In genomic region chrX:142708257-142708656, GRCm38 (mm10) we compare ENCODE assay signal across 25 mouse cellular contexts. TPM values are rescaled to one million over a fixed set of nuclear protein-coding genes. Genes with fewer than 3 reads are reported as not detected.
A peak's percentile ranks its signal among the peaks of the same experiment; 100 is the strongest.
DNase-seq lines count a peak whose midpoint lies in the region; ATAC-seq and TF ChIP-seq lines count a peak whose summit lies in the region.
"Had no signal": no experiment of that assay in that cellular context is flagged by ENCODE, and none has a peak within 500 bp of the region (broad histone marks: within the 10 kb centered on the region; RNA-seq: fewer than 3 reads in every experiment).

No protein-coding gene starts in this region.

- H3K4me3 ChIP-seq in intestine, embryonic 15.5 days (replicated peaks), result no peak overlapping the region
- no peak overlapping the region for H3K4me3 ChIP-seq in small intestine, adult 2 months (ENCODE audit: low read depth, low read length)
- no peak overlapping the region for H3K4me3 ChIP-seq in stomach, postnatal 0 days (ENCODE audit: low read depth, low read length)
- no peak overlapping the region for H3K4me3 ChIP-seq in liver, embryonic 12.5 days
- H3K4me3 ChIP-seq: embryonic facial prominence, embryonic 13.5 days; forebrain, embryonic 10.5 days; forebrain, embryonic 13.5 days; heart, embryonic 13.5 days had no signal

- H3K4me1 ChIP-seq in intestine, embryonic 15.5 days (replicated peaks), result 0 out of 2 replicates have a peak, but pooled peaks cover 2% of the 10 kb centered on the region
- H3K4me1 ChIP-seq in small intestine, adult 2 months (ENCODE audit: control insufficient read depth, insufficient read depth, insufficient read length, low read length), result no peaks in the 10 kb centered on the region
- H3K4me1 ChIP-seq in stomach, postnatal 0 days (replicated peaks; ENCODE audit: control insufficient read depth, insufficient read depth), result no peaks in the 10 kb centered on the region
- no peaks in the 10 kb centered on the region for H3K4me1 ChIP-seq in liver, embryonic 12.5 days
- H3K4me1 ChIP-seq: embryonic facial prominence, embryonic 13.5 days; forebrain, embryonic 10.5 days; forebrain, embryonic 13.5 days had no signal

- ATAC-seq in intestine, embryonic 15.5 days, result peak; percentile 77
- peak; percentile 86 for ATAC-seq in stomach, postnatal 0 days (ENCODE audit: low FRiP score, low TSS enrichment)
- no peak for ATAC-seq in liver, embryonic 12.5 days
- ATAC-seq: activated CD4-positive, CD25-positive, alpha-beta regulatory T cell, adult 4 months; CD4-positive, CD25-positive, alpha-beta regulatory T cell, adult 4 months; forebrain, embryonic 13.5 days; forebrain, embryonic 16.5 days; hindbrain, postnatal 0 days; inflammation-experienced regulatory T-cells, adult 6 months had no signal

- no peak for TF ChIP-seq POLR2A in small intestine, adult 2 months (IDR thresholded peaks at IDR 0.05; ENCODE audit: low read depth, low read length)

- H3K9ac ChIP-seq in intestine, embryonic 15.5 days, result no peak overlapping the region
- H3K9ac ChIP-seq in stomach, postnatal 0 days (ENCODE audit: low read length), result no peak overlapping the region
- no peak overlapping the region for H3K9ac ChIP-seq in liver, embryonic 12.5 days
- H3K9ac ChIP-seq: embryonic facial prominence, embryonic 13.5 days; forebrain, embryonic 13.5 days; heart, embryonic 13.5 days; hindbrain, embryonic 14.5 days had no signal

- no peak for TF ChIP-seq CTCF in small intestine, adult 2 months (IDR thresholded peaks at IDR 0.05; ENCODE audit: extremely low read depth, insufficient read length, insufficient replicate concordance, low read depth, low read length)
- TF ChIP-seq CTCF in stomach, postnatal 0 days (IDR thresholded peaks at IDR 0.05; ENCODE audit: low read depth), result no peak

- no peaks in the 10 kb centered on the region for H3K36me3 ChIP-seq in intestine, embryonic 15.5 days
- no peaks in the 10 kb centered on the region for H3K36me3 ChIP-seq in small intestine, adult 2 months (ENCODE audit: control insufficient read depth, insufficient read depth, low read length)
- no peaks in the 10 kb centered on the region for H3K36me3 ChIP-seq in stomach, postnatal 0 days (ENCODE audit: control insufficient read depth, insufficient read depth, low read length)
- peaks cover 25% of the 10 kb centered on the region for H3K36me3 ChIP-seq in liver, embryonic 12.5 days

- H3K4me2 ChIP-seq in intestine, embryonic 15.5 days (replicated peaks), result no peak overlapping the region
- no peak overlapping the region for H3K4me2 ChIP-seq in stomach, postnatal 0 days (replicated peaks; ENCODE audit: low read depth)
- no peak overlapping the region for H3K4me2 ChIP-seq in liver, embryonic 12.5 days
- H3K4me2 ChIP-seq: embryonic facial prominence, embryonic 13.5 days; forebrain, embryonic 13.5 days; heart, embryonic 13.5 days; hindbrain, embryonic 14.5 days had no signal

- no peak for TF ChIP-seq EP300 in stomach, postnatal 0 days (optimal IDR thresholded peaks at IDR 0.05)

- DNase-seq in MN1 (ENCODE audit: low spot score), result peak; percentile 60
- peak; percentile 32 for DNase-seq in stomach, postnatal 0 days (ENCODE audit: low spot score)
- no peak for DNase-seq in adrenal gland, postnatal 25 days
- DNase-seq: adrenal gland, adult 8-10 months; adrenal gland, postnatal 36 days; cerebellum, adult 18-20 months; cerebellum, adult 9-10 months; cerebellum, postnatal 14 days; gastrocnemius, postnatal 14 days; heart, adult 18-20 months; heart, postnatal 14 days; heart, postnatal 4 days had no signal

- H3K27me3 ChIP-seq in intestine, embryonic 15.5 days (replicated peaks), result no peaks in the 10 kb centered on the region
- no peaks in the 10 kb centered on the region for H3K27me3 ChIP-seq in small intestine, adult 2 months (ENCODE audit: control insufficient read depth, insufficient read depth, low read length)
- H3K27me3 ChIP-seq in stomach, postnatal 0 days (ENCODE audit: control insufficient read depth, insufficient read depth, low read length), result no peaks in the 10 kb centered on the region
- no peaks in the 10 kb centered on the region for H3K27me3 ChIP-seq in liver, embryonic 12.5 days (replicated peaks)
- H3K27me3 ChIP-seq: forebrain, embryonic 13.5 days; heart, embryonic 13.5 days had no signal

- H3K9me3 ChIP-seq in intestine, embryonic 15.5 days, result no peaks in the 10 kb centered on the region
- H3K9me3 ChIP-seq in stomach, postnatal 0 days (ENCODE audit: control insufficient read depth, low read length), result no peaks in the 10 kb centered on the region
- no peaks in the 10 kb centered on the region for H3K9me3 ChIP-seq in liver, embryonic 12.5 days (replicated peaks)
- H3K9me3 ChIP-seq: embryonic facial prominence, embryonic 13.5 days; forebrain, embryonic 10.5 days; forebrain, embryonic 13.5 days; heart, embryonic 13.5 days had no signal

- no peak overlapping the region for H3K27ac ChIP-seq in intestine, embryonic 15.5 days
- H3K27ac ChIP-seq in small intestine, adult 2 months (ENCODE audit: insufficient read depth, low read depth, low read length), result peak overlapping the region; percentile 41; the same call in 1 of the 2 replicates
- H3K27ac ChIP-seq in stomach, postnatal 0 days (replicated peaks), result no peak overlapping the region
- no peak overlapping the region for H3K27ac ChIP-seq in liver, embryonic 12.5 days
- H3K27ac ChIP-seq: embryonic facial prominence, embryonic 13.5 days; forebrain, embryonic 10.5 days; forebrain, embryonic 13.5 days; heart, embryonic 13.5 days; hindbrain, embryonic 14.5 days; hindbrain, postnatal 0 days had no signal

RNA-seq across cellular contexts. Expression of gene Tmem164, which starts 27.1 kb away (rescaled TPM):
- 43.2 and 44.7 TPM in 2 replicates for polyA plus RNA-seq in intestine, embryonic 15.5 days (2015; fragmentation: Nextera tagmentation; extraction: Ambion mirVana)
- polyA plus RNA-seq in small intestine, adult 2 months (2012; rRNA removed), result 8.5 and 12.4 TPM in 2 replicates
- 29.9 and 32.4 TPM in 2 replicates for polyA plus RNA-seq in stomach, postnatal 0 days (2015; fragmentation: Nextera tagmentation; extraction: Ambion mirVana)
- 40.1 and 41.8 TPM in 2 replicates for polyA plus RNA-seq in liver, embryonic 12.5 days (2016; fragmentation: Nextera tagmentation; extraction: Ambion mirVana)
- 40.1 and 44.1 TPM in 2 replicates for total RNA-seq in adrenal gland, postnatal 25 days (2021)
